Mouse (Mus musculus) gastrocnemius, postnatal 36 days (tissue): ENCODE measurements around the gene Mx1. TPM values are rescaled to one million over a fixed set of nuclear protein-coding genes. Genes with fewer than 3 reads are reported as not detected.

Experiments
- DNase-seq, 2 experiments: peaks; one replicate each; pipeline ENCODE4 v3.0.0; 2022
- intact Hi-C: fragments of 180-260 bp; cut with DNase I; formaldehyde crosslinking; loops from one replicate; pipeline ENCODE4 v1.15.1; 2025
- total RNA-seq, 2 experiments: library from RNA; stranded (reverse); gene quantifications; 2 replicates each; pipeline ENCODE4 v1.2.3; 2021

The Mx1 gene
- total RNA-seq, 2 experiments from 2014 or later = 0.26 to 0.49 TPM

- DNase-seq = no peak
- intact Hi-C loops = no loop called here
Observed at GRCm38 (mm10) chr16:97459831-97460230, 2.9 kb downstream of the Mx1 start.

- intact Hi-C loops = loop anchor here (10.0 kb wide), 1 partner anchor 117 kb away; no protein-coding TSS in a partner anchor
- DNase-seq = no peak
Observed at GRCm38 (mm10) chr16:97447386-97447785, 15.3 kb downstream of the Mx1 start.

- intact Hi-C loops = loop anchor here (10.0 kb wide), 1 partner anchor 121 kb away; no protein-coding TSS in a partner anchor
- DNase-seq = no peak
Observed at GRCm38 (mm10) chr16:97443670-97444263, 18.9 kb downstream of the Mx1 start.

GRCm38 (mm10) chr16:97441967-97442366 is 20.7 kb downstream of the Mx1 start:
- no peak for DNase-seq
- intact Hi-C loops = loop anchor here (10.0 kb wide), 1 partner anchor 123 kb away; no protein-coding TSS in a partner anchor

- intact Hi-C loops = no loop called here
- DNase-seq = no peak
Observed at GRCm38 (mm10) chr16:97438191-97438590, 24.5 kb downstream of the Mx1 start.

GRCm38 (mm10) chr16:97437448-97438056 is 25.2 kb downstream of the Mx1 start:
- no peak for DNase-seq
- intact Hi-C loops = no loop called here

DNA sequence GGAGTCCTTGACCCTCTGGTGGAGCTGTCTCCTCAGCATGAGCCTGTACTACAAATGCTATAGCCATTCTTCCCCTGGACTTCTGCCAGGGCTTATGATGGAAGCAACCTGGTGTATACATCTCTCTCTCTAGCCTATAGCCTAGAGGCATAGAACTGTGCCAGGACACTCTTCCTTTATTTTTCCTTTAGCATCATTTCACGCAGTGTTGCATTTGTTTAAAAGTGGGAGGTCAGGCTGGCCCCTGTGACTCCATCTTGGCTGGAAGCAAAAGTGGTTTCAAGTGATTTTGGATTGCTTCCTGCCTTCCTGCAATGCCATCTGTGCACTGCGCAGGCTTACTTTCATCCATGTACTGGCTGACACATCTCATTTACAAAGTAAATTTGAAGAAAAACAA is 28.5 kb downstream of the Mx1 start:
- no peak for DNase-seq
- intact Hi-C loops = no loop called here

- intact Hi-C loops = no loop called here
Observed at GRCm38 (mm10) chr16:97431328-97431727, 31.4 kb downstream of the Mx1 start.

GRCm38 (mm10) chr16:97430091-97430490 is 32.6 kb downstream of the Mx1 start:
- intact Hi-C loops = no loop called here
- no peak for DNase-seq

More at GRCm38 (mm10) chr16:97431328-97431727, 31.4 kb downstream of the Mx1 start:
- DNase-seq = peak; percentile 21 to 42

GRCm38 (mm10) chr16:97428026-97428425 is 34.7 kb downstream of the Mx1 start:
- intact Hi-C loops = no loop called here
- DNase-seq = no peak

- intact Hi-C loops = no loop called here
Observed at GRCm38 (mm10) chr16:97423627-97424026, 39.1 kb downstream of the Mx1 start.

DNA sequence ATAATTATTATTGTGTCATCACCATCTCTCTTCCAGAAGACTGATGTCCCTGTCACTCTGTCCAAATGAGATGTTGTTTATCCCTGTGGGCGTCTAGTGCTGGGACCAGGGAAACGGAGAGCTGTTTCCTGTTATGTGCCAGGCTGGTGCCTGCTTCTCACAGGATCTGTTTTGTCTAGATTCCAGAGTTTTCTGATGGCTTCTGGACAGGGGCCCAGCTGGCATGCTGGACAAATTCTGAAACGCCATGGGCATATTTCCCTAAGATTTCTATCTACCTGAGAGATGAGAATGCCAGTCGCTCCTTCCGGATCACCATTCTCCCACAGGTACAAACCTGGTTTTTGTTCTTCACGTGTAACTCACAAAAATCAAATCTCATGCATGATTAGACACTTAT is 41.0 kb downstream of the Mx1 start:
- intact Hi-C loops = no loop called here
- DNase-seq = no peak

More at GRCm38 (mm10) chr16:97423627-97424026, 39.1 kb downstream of the Mx1 start:
- DNase-seq = no peak

DNA sequence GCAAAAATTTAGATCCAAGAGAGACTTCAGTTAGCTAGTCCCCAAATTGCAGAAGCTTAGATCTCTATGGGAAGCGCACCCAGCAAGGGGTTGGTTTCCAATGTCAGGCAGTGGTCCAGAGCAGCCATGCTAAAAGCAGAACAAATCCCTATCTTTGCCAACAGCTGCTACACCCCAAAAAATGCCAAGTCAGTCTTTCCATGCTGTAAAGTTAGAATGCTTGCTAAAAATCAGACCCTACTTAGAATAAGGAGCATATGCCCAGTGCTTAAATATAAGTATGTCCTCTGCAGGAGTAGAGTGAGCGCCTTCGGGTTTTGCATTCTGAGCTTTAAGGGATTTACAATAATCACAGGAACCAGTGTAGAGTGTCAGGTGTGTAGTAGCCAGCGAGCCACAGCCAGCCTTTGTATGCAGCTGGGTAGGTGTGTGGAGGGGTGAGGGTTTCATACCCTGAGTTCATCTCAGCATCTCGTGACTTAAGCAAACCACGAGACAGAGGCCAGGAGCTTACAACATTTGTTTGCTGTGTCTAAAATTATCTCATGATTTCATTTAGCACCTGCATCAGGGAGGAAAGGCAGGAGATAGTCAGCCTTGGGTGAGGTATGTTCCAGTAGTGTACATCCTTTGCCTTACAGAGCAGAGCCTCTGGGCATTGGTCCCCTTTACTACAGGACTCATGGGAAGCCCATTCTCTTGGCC is 43.8 kb downstream of the Mx1 start:
- intact Hi-C loops = loop anchor here (5.0 kb wide), 1 partner anchor 107 kb away; no protein-coding TSS in a partner anchor
- DNase-seq = no peak

- intact Hi-C loops = loop anchor here (5.0 kb wide), 1 partner anchor 106 kb away; no protein-coding TSS in a partner anchor
- peak; percentile 10 to 18 for DNase-seq
Observed at GRCm38 (mm10) chr16:97417896-97418542, 44.7 kb downstream of the Mx1 start.

DNA sequence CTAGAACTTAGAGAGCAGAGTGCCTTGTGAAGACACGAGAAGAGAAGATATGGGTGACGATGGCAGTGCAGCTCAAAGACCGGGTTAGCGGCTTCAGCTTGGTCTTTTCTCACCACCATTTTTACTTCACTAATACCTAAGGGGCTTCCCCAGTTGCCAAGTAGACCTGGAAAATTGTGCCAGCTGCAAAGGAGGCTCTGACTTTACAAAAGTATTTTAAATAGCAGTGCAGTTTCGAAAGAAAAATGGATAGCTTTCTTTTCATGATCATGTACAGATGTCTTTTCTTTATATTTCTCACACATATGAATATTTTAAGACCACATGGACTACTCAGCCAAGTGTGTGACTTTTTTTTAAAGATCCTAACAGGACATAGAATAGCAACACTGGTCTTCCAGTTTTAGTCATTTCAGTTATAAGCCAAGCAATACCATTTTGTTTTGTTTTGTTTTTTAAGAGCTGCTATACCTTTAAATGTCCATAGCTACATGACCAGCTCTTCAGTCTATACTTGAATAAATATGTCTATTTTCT is 57.2 kb downstream of the Mx1 start:
- no peak for DNase-seq
- intact Hi-C loops = no loop called here

GRCm38 (mm10) chr16:97402213-97402785 is 60.4 kb downstream of the Mx1 start:
- intact Hi-C loops = no loop called here
- DNase-seq = no peak

DNA sequence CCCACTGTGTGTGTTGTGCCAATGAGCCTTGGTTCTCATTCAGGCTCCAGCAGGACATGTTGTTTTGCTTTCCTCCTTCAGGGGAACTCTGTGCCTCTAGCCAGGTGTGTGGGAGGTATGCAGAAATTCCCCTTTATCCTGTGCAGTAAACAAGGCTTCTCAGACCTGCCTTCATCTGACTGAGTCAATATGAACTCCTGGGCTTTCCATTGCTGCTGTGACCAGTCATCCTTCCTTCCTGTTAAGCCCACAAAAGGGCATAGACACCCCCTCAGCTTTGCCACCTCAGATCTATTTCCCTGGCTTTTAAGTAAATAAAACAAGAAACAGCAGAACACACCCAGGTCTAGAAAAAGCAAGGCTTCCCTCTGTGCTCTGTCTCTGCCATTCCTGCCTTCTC is 61.0 kb downstream of the Mx1 start:
- intact Hi-C loops = no loop called here

DNA sequence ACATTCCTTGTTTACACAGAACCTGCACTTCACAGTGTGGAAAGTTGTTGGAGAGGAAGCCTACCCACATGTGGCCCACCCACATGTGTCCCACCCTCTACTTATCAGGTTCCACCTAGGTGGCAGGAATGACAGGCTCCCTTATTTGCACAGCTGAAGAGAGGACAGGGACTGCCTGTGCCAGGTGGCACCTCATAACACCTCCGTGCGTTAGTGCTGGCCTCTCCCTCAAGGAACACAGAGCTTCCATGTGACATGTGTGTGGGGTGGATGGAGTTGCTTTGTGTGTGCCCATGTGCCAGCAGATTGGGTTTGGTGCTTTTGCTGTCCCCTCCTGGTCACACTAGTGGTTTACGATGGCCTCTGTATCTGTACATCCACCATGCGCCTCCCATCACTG is 62.7 kb downstream of the Mx1 start:
- intact Hi-C loops = no loop called here

More for the DNA sequence above, 61.0 kb downstream of the Mx1 start:
- DNase-seq = no peak

GRCm38 (mm10) chr16:97397945-97398531 is 64.7 kb downstream of the Mx1 start:
- DNase-seq = no peak
- intact Hi-C loops = no loop called here

More for the DNA sequence above, 62.7 kb downstream of the Mx1 start:
- DNase-seq = no peak
